Mouse (Mus musculus) ES-Bruce4 (cell line): ENCODE results near the gene Lrpap1. TPM values are rescaled to one million over a fixed set of nuclear protein-coding genes. Genes with fewer than 3 reads are reported as not detected.

ENCODE experiments used
- H3K27ac ChIP-seq: 2 replicates; pipeline ENCODE4 v1.5.1; 2012; ENCODE audit warnings: low read length, inconsistent platforms; ENCODE audit not compliant: insufficient read depth
- H3K27me3 ChIP-seq: 2 replicates; pipeline ENCODE4 v1.6.1; 2012; ENCODE audit warnings: mild to moderate bottlenecking, low read length, inconsistent platforms; ENCODE audit not compliant: control insufficient read depth, poor library complexity, insufficient read depth, severe bottlenecking
- H3K36me3 ChIP-seq: 2 replicates; pipeline ENCODE4 v1.6.1; 2012; ENCODE audit warnings: inconsistent platforms, mild to moderate bottlenecking, low read length, moderate library complexity; ENCODE audit not compliant: control insufficient read depth, poor library complexity, insufficient read depth, severe bottlenecking
- H3K4me1 ChIP-seq: one replicate; pipeline ENCODE4 v1.8.1; 2011; ENCODE audit warnings: low read length; ENCODE audit not compliant: control insufficient read depth, insufficient read depth
- H3K4me3 ChIP-seq: 2 replicates; pipeline ENCODE4 v1.5.1; 2011; ENCODE audit warnings: low read depth, mild to moderate bottlenecking, low read length
- H3K9ac ChIP-seq: 2 replicates; pipeline ENCODE4 v1.6.1; 2012; ENCODE audit warnings: low read depth, mild to moderate bottlenecking, inconsistent platforms; ENCODE audit not compliant: poor library complexity, severe bottlenecking
- H3K9me3 ChIP-seq: replicated peaks from 2 replicates; pipeline ENCODE4 v1.6.1; 2012; ENCODE audit warnings: mild to moderate bottlenecking, low read length, inconsistent platforms; ENCODE audit not compliant: control insufficient read depth, poor library complexity, insufficient read depth, severe bottlenecking
- CTCF ChIP-seq: IDR thresholded peaks from one replicate; pipeline ENCODE4 v1.8.1; 2011; ENCODE audit warnings: low read depth, low read length
- EP300 ChIP-seq: IDR thresholded peaks from 2 replicates; pipeline ENCODE4 v1.6.1; 2011; ENCODE audit warnings: low read depth, low read length; ENCODE audit not compliant: insufficient read depth
- POLR2A ChIP-seq: IDR thresholded peaks from one replicate; pipeline ENCODE4 v1.8.1; 2011; ENCODE audit warnings: low read length; ENCODE audit not compliant: insufficient read depth
- polyA plus RNA-seq: library from polyadenylated mRNA; stranded (reverse); fragments of >200 nt; gene quantifications from 2 replicates; pipeline ENCODE4 v1.2.4, GENCODE M21; 2011; ENCODE audit warnings: low read depth; ENCODE audit not compliant: missing spikeins, insufficient read depth, insufficient read length

Lrpap1 gene
- polyA plus RNA-seq, 1 experiment, result 127 TPM

DNA sequence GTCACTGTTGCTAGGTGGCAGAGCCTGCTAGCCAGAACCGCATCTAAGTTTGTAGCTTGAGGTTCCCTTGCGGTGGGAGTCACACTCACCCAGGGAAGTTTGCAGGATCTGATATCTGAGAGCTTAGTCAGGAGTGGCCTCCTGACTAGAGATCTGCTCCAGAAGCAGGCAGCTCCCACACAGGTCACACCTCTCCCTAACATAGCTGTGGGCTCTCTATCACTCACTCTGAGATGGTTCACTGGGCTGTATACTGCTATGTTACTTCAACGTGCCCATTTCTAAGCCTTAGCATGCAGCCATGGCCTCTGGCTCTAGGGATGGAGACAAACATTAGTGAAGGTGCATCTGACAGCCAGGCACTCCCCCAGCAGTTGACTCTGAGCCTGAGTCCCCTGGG, 13.9 kb downstream of the Lrpap1 start:
- Histone ChIP-seq H3K36me3 (peaks cover 13% of the 10 kb centered on the region), H3K4me1 (no peaks in the 10 kb centered on the region), H3K27ac (no peak overlapping the region), H3K9ac (no peak overlapping the region), H3K4me3 (no peak overlapping the region), H3K27me3 (no peaks in the 10 kb centered on the region), H3K9me3 (no peaks in the 10 kb centered on the region)
- TF ChIP-seq EP300 (no peak), POLR2A (no peak)

DNA sequence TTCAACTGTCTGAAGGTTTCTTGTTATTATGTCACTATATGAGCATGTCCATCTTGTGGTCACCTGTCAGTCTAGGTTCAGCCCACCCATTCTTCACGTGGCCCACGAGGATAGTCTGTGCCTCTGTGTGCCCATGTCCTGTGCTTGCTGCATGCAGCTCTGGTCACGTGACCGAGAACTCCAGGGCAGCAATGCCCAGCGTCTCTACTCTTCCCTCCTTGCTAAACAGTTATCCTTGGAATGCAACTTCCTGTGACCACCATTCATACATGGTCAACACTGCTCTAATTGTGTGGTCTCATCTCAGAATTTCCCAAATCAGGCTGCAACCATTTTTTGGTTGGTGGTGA, 16.0 kb downstream of the Lrpap1 start:
- Histone ChIP-seq H3K27me3 (no peaks in the 10 kb centered on the region), H3K4me3 (no peak overlapping the region), H3K27ac (no peak overlapping the region), H3K36me3 (peaks cover 10% of the 10 kb centered on the region), H3K9ac (no peak overlapping the region), H3K4me1 (no peaks in the 10 kb centered on the region), H3K9me3 (no peaks in the 10 kb centered on the region)
- TF ChIP-seq POLR2A (no peak), EP300 (no peak), CTCF (no peak)

DNA sequence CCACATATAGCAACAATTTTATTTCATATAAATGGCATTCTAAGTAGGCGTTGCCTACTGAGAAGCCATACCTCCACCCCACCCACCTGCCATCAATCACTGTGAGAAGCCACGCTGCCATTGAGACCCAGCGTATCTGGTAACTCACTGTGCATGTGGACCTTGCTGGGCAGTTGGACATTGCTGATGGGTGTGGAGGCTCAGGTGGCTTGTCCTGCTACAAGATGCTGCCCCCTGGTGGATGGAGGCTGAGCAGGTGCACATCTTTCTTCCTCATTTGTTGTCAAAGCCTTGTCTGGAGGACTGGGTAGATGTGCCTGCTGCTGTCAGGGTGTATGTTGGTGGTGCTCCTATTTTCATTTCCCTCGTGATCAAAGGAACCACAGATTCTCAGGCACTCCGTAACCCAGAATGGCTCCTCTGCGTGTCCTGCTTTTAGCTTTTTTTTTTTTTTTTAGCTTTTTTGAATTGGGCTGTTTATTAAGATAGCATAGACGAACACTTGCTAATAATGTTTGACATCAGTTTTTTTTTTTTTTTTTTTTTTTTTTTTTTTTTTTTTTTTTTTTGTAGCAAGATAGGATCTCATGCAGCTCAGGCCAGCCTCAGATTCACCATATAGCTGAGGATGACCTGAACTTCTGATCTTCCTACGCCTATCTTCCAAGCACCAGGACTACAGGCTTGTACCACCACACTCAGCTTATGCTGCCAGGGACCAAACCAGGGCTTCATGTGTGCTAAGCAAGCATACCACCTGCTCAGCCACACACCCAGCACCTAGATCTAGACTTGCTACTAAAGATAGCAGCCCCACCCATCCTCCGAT, 16.6 kb downstream of the Lrpap1 start:
- TF ChIP-seq CTCF (peak; percentile 98), EP300 (no peak)
- H3K9ac ChIP-seq, result no peak overlapping the region

DNA sequence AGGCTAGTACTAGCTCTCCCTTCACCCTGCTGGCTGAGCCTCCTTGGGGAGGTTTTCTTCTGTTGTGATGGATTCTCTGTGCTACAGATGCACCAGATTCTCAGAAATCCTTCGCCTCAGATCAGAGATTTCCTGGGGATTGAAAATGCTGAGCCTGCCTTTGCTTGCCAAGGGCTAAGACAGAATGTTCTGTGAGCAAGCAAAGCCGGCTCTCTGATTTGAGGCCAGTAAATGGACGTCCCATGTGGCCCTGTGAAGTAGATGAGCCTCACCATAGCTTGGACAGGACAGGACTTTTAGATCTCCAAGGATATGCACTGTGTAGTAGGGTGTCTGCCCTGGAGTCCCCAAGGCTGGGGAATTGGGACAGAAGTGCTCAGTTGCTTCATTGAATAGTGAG, 20.7 kb downstream of the Lrpap1 start:
- Histone ChIP-seq H3K27ac (no peak overlapping the region), H3K36me3 (no peaks in the 10 kb centered on the region), H3K27me3 (no peaks in the 10 kb centered on the region), H3K4me3 (no peak overlapping the region), H3K9ac (no peak overlapping the region), H3K9me3 (no peaks in the 10 kb centered on the region), H3K4me1 (no peaks in the 10 kb centered on the region)
- TF ChIP-seq CTCF, result no peak
- TF ChIP-seq EP300, result no peak
- no peak for TF ChIP-seq POLR2A

More for the DNA sequence above, 16.6 kb downstream of the Lrpap1 start:
- H3K27ac ChIP-seq, result no peak overlapping the region
- H3K36me3 ChIP-seq, result peaks cover 7% of the 10 kb centered on the region
- no peaks in the 10 kb centered on the region for H3K4me1 ChIP-seq
- H3K4me3 ChIP-seq, result no peak overlapping the region
- no peaks in the 10 kb centered on the region for H3K27me3 ChIP-seq
- H3K9me3 ChIP-seq, result no peaks in the 10 kb centered on the region

DNA sequence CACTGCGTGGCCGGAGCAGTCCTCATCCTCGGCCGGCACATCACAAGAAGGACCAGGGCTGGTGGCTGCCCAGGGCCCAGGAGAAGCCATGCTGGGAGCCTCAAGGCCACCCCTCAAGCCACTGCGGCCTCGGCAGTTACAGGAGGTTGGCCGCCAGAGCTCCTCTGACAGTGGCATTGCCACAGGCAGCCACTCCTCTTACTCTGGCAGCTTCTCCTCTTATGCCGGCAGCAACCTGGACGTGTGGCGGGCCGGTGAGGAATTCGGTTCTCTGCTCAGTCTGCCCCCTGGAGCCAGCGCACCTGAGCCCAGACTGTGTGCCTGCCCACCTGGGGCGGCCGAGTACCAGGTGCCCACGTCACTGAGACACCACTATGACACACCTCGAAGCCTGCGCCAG, 26.5 kb downstream of the Lrpap1 start:
- H3K9me3 ChIP-seq, result no peaks in the 10 kb centered on the region
- H3K27me3 ChIP-seq, result no peaks in the 10 kb centered on the region
- peak overlapping the region; percentile 32 for H3K4me3 ChIP-seq
- H3K4me1 ChIP-seq, result no peaks in the 10 kb centered on the region
- no peak overlapping the region for H3K27ac ChIP-seq
- no peak for TF ChIP-seq POLR2A
- no peak for TF ChIP-seq EP300
- TF ChIP-seq CTCF, result no peak
- H3K36me3 ChIP-seq, result no peaks in the 10 kb centered on the region
- no peak overlapping the region for H3K9ac ChIP-seq

DNA sequence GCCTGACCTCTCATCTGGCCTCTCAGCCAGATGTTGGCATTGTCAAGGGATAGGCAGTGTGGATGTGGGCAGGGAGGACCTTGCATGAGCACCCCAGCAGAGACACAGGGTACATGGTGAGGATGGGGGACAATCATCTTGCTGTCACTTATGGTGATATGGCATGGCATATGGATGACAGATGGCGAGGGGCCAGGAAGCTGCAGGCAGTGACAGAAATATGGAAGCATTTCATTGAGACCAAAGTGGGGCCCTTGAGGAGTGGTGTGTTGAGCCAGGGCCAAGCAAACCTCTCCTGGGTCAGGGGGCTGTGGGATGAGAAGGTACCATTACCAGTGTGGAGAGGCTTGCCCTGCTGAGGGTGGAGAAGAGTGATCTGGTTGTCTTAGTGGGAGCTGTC, 29.2 kb downstream of the Lrpap1 start:
- H3K36me3 ChIP-seq, result no peaks in the 10 kb centered on the region
- no peaks in the 10 kb centered on the region for H3K9me3 ChIP-seq
- H3K27ac ChIP-seq, result no peak overlapping the region
- H3K4me3 ChIP-seq, result no peak overlapping the region
- no peaks in the 10 kb centered on the region for H3K4me1 ChIP-seq
- no peaks in the 10 kb centered on the region for H3K27me3 ChIP-seq
- no peak for TF ChIP-seq CTCF
- TF ChIP-seq EP300, result no peak
- no peak for TF ChIP-seq POLR2A
- H3K9ac ChIP-seq, result no peak overlapping the region
